Mouse (Mus musculus) E14TG2a.4 (cell line): ENCODE measurements around the gene Mcm2.

Experiments used
- CTCF ChIP-seq: conservative IDR thresholded peaks from 2 replicates; pipeline ENCODE4 v1.5.1; 2014; ENCODE audit warnings: low read length
- NANOG ChIP-seq: IDR thresholded peaks from 2 replicates; pipeline ENCODE4 v1.6.1; 2014; ENCODE audit warnings: borderline replicate concordance, low read length, mixed read lengths
- POU5F1 ChIP-seq: IDR thresholded peaks from 2 replicates; pipeline ENCODE4 v1.6.1; 2014; ENCODE audit warnings: low read length, borderline replicate concordance

DNA sequence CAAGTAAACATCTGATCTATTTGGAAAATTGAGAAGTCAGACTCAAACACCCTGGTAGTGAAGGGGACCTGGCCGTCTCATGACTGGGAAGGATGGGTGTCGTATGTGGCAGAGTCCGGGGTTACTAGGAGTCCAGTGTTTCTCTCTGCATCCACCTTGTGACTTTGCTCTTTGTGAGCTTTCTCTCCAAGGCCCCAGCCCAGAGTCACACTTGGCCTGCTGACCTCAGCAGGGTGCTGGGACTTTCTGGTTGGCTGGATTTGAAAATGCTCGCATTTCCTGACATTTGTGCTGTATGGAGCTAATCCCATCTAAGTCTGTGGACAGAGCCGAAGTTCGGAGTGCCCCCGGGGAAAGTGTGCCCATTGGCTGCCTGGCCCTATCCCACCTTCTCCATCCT is 6.5 kb upstream of the Mcm2 start:
- TF ChIP-seq CTCF: no peak
- no peak for TF ChIP-seq POU5F1
- TF ChIP-seq NANOG: no peak
